ENCODE assay signal across 26 mouse cellular contexts in genomic region chr9:66368890-66369433, GRCm38 (mm10). TPM values are rescaled to one million over a fixed set of nuclear protein-coding genes. Genes with fewer than 3 reads are reported as not detected.
DNase-seq lines count a peak whose midpoint lies in the region; ATAC-seq and TF ChIP-seq lines count a peak whose summit lies in the region.
"Had no signal": no experiment of that assay in that cellular context is flagged by ENCODE, and none has a peak within 500 bp of the region (broad histone marks: within the 10 kb centered on the region; RNA-seq: fewer than 3 reads in every experiment).

No protein-coding gene starts in this region.

- TF ChIP-seq POLR2A in myocyte (IDR thresholded peaks at IDR 0.05; ENCODE audit: insufficient read length, low read depth): no peak

- H3K27ac ChIP-seq in liver, embryonic 12.5 days: no peak overlapping the region
- no peak overlapping the region for H3K27ac ChIP-seq in forebrain, embryonic 10.5 days
- H3K27ac ChIP-seq: embryonic facial prominence, embryonic 13.5 days; forebrain, embryonic 12.5 days; hindbrain, embryonic 15.5 days; layer of hippocampus, adult 2 months; liver, embryonic 13.5 days; midbrain, embryonic 10.5 days had no signal

- peak; percentile 84 for ATAC-seq in CD4-positive, CD25-positive, alpha-beta regulatory T cell, adult 4 months
- ATAC-seq in liver, embryonic 12.5 days: no peak

- peak overlapping the region; percentile 51 for H3K4me2 ChIP-seq in myocyte (ENCODE audit: low read depth)
- H3K4me2 ChIP-seq in liver, embryonic 12.5 days: no peak overlapping the region
- H3K4me2 ChIP-seq: embryonic facial prominence, embryonic 13.5 days; forebrain, embryonic 12.5 days; hindbrain, embryonic 15.5 days; liver, embryonic 13.5 days had no signal

- peaks cover 16% of the 10 kb centered on the region for H3K36me3 ChIP-seq in myocyte (ENCODE audit: control insufficient read depth, insufficient read depth)
- peaks cover 23% of the 10 kb centered on the region for H3K36me3 ChIP-seq in liver, embryonic 12.5 days
- peaks cover 21% of the 10 kb centered on the region for H3K36me3 ChIP-seq in forebrain, embryonic 10.5 days (replicated peaks)

- peaks cover 40% of the 10 kb centered on the region for H3K4me1 ChIP-seq in liver, embryonic 12.5 days
- peaks cover 24% of the 10 kb centered on the region for H3K4me1 ChIP-seq in forebrain, embryonic 10.5 days

- H3K9me3 ChIP-seq in liver, embryonic 12.5 days (replicated peaks): no peaks in the 10 kb centered on the region
- H3K9me3 ChIP-seq in forebrain, embryonic 10.5 days: no peaks in the 10 kb centered on the region
- H3K9me3 ChIP-seq: embryonic facial prominence, embryonic 13.5 days; forebrain, embryonic 12.5 days; G1E; heart, embryonic 13.5 days; hindbrain, embryonic 15.5 days; liver, embryonic 13.5 days; midbrain, embryonic 10.5 days had no signal

- H3K79me2 ChIP-seq in myocyte (ENCODE audit: control insufficient read depth, insufficient read depth): peaks cover 96% of the 10 kb centered on the region

- H3K9ac ChIP-seq in liver, embryonic 12.5 days: no peak overlapping the region
- H3K9ac ChIP-seq: embryonic facial prominence, embryonic 13.5 days; forebrain, embryonic 12.5 days; heart, embryonic 13.5 days; hindbrain, embryonic 15.5 days; liver, embryonic 13.5 days had no signal

- H3K4me3 ChIP-seq in myocyte: no peak overlapping the region
- no peak overlapping the region for H3K4me3 ChIP-seq in liver, embryonic 12.5 days
- H3K4me3 ChIP-seq in forebrain, embryonic 10.5 days: no peak overlapping the region
- H3K4me3 ChIP-seq: embryonic facial prominence, embryonic 13.5 days; erythroblast, embryonic 14.5 days; forebrain, embryonic 12.5 days; heart, embryonic 13.5 days; hindbrain, embryonic 15.5 days; layer of hippocampus, adult 2 months; liver, embryonic 13.5 days; midbrain, embryonic 10.5 days had no signal

- H3ac ChIP-seq in myocyte (ENCODE audit: control insufficient read depth, insufficient read length): no peak overlapping the region

- 75% methylated on average over 4 of the region's 4 CpGs for whole genome bisulfite sequencing in liver, embryonic 12.5 days (ENCODE audit: insufficient replicate concordance)
- WGBS in forebrain, embryonic 10.5 days: 76% methylated on average over 4 of the region's 4 CpGs

- DNase-seq in gastrocnemius, adult 18-20 months (ENCODE audit: low spot score): peak; percentile 47
- DNase-seq in gastrocnemius, adult 8-10 months (ENCODE audit: low spot score in 2 of 2): no peak
- DNase-seq in CD4-positive helper T cell, adult 2 months (ENCODE audit: low read depth, low spot score): peak; percentile 22
- no peak for DNase-seq in forebrain, embryonic 10.5 days (ENCODE audit: extremely low spot score, low spot score)
- DNase-seq: adrenal gland, postnatal 25 days; cerebellum, adult 18-20 months; cerebellum, postnatal 10 days; heart, postnatal 10 days; kidney, adult 18-20 months; kidney, postnatal 36 days; left cerebral cortex, postnatal 4 days; liver, embryonic 13.5 days; lung, adult 18-20 months; lung, postnatal 10 days; thymus, postnatal 14 days had no signal

- no peaks in the 10 kb centered on the region for H3K27me3 ChIP-seq in myocyte (ENCODE audit: control insufficient read depth, insufficient read depth, insufficient read length)
- H3K27me3 ChIP-seq in liver, embryonic 12.5 days (replicated peaks): no peaks in the 10 kb centered on the region
- H3K27me3 ChIP-seq in forebrain, embryonic 10.5 days (ENCODE audit: poor library complexity, severe bottlenecking): no peaks in the 10 kb centered on the region
- H3K27me3 ChIP-seq: embryonic facial prominence, embryonic 13.5 days; forebrain, embryonic 12.5 days; heart, embryonic 13.5 days; hindbrain, embryonic 15.5 days; liver, embryonic 13.5 days had no signal

TF ChIP-seq in myocyte, 11 proteins besides CTCF, POLR2A, EP300 and RAD21:
- TF ChIP-seq MYOD1 (IDR thresholded peaks at IDR 0.05; ENCODE audit: control insufficient read depth in 1 of 3, insufficient read length in 2 of 3, low read depth in 2 of 3) (no peak), MYOG (IDR thresholded peaks at IDR 0.05; ENCODE audit: control insufficient read depth in 1 of 3, insufficient read depth in 1 of 3, insufficient read length in 2 of 3, low read depth in 2 of 3) (peak in 1 of 3 experiments; percentile 67)

RNA-seq across cellular contexts. Expression of gene Herc1, which starts 18.7 kb away (rescaled TPM):
- 10 to 100 TPM; 30.3 to 31.0 TPM for total RNA-seq in gastrocnemius, adult 18-20 months (2021)
- total RNA-seq in gastrocnemius, adult 8-10 months (2022): 10 to 100 TPM; 31.0 to 42.2 (median 34.1) TPM
- 10 to 100 TPM; 40.2 to 45.8 TPM for polyA plus RNA-seq in CD4-positive, CD25-positive, alpha-beta regulatory T cell, adult 4 months (2017; shearing (Covaris generic))
- polyA plus RNA-seq in myocyte (2012; fragmentation: generic; extraction: Trizol): 9.9 TPM
- polyA plus RNA-seq in liver, embryonic 12.5 days (2016; fragmentation: Nextera tagmentation; extraction: Ambion mirVana): 35.8 and 37.9 TPM in 2 replicates
- polyA plus RNA-seq in forebrain, embryonic 10.5 days (2016; fragmentation: Nextera tagmentation; extraction: Ambion mirVana): 29.2 and 31.6 TPM in 2 replicates

Comparison
In these comparisons a context has a peak if more than half of its experiments do, and no peak if none do; other contexts are left out.
1. DNase-seq: peak in gastrocnemius, adult 18-20 months (single experiment) and CD4-positive helper T cell, adult 2 months (single experiment); none in gastrocnemius, adult 8-10 months (0 of 2) and forebrain, embryonic 10.5 days (single experiment).